Mouse (Mus musculus): ENCODE measurements around the gene Phpt1. TPM values are rescaled to one million over a fixed set of nuclear protein-coding genes. Genes with fewer than 3 reads are reported as not detected.

The Phpt1 gene
- total and polyA plus RNA-seq, 3 experiments = 34.7 to 73.7 TPM; not detected in 1

DNA sequence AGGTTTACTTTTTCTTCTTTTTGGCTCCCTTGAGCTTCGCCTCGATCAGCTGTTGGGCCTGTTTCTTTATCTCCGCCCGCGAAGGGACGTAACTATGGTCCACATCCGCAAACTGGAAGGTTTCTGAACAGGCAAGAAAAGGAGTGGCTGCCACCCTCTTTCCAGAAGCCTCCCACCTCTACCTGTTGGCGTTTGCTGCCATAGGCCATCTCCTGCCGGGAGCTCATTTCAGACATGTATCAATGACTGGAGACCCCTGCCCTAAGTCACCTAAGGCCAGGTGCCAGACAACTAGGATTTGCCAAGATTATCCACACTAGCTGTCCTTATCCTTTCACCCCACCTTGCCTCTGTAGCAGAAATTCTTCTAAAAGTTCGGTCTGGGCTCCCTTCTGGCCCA lies 33.6 kb upstream of the Phpt1 start:
- H3K79me2 ChIP-seq (ENCODE audit: control insufficient read depth, insufficient read depth, low read length, poor library complexity) = peaks cover 28% of the 10 kb centered on the region
- H3K36me3 ChIP-seq (ENCODE audit: control insufficient read depth in 1 of 2, insufficient read depth in 2 of 2, low read length in 2 of 2) = peaks cover 0 to 16% of the 10 kb centered on the region in 2 experiments; a peak in 2 of 4 replicates
- H3K27ac ChIP-seq (ENCODE audit: control insufficient read depth, low read depth, low read length) = peak overlapping the region; percentile 37
- H3K4me3 ChIP-seq (ENCODE audit: control insufficient read depth in 1 of 2, insufficient read depth in 1 of 2, low read depth in 2 of 2, low read length in 2 of 2) = peak overlapping the region; percentile 27 to 37; a peak in 2 of 4 replicates
- no peaks in the 10 kb centered on the region for H3K27me3 ChIP-seq (ENCODE audit: control insufficient read depth in 1 of 2, insufficient read depth in 2 of 2, low read length in 2 of 2)
- peak overlapping the region; percentile 55 for H3K9ac ChIP-seq (ENCODE audit: control insufficient read depth, low read depth, low read length, poor library complexity, severe bottlenecking)
- DNase-seq (ENCODE audit: low read depth, low spot score) = no peak
- TF ChIP-seq ETS1 (IDR thresholded peaks at IDR 0.05; ENCODE audit: low read depth, low read length) (peak; percentile 71; the same call in 1 of the 2 replicates), EP300 (IDR thresholded peaks at IDR 0.05; ENCODE audit: low read depth in 1 of 2, low read length in 2 of 2) (0 out of 4 replicates have a peak, but pooled peaks of 1 of the 2 experiments have one; percentile 1), SIN3A (IDR thresholded peaks at IDR 0.05; ENCODE audit: low read length) (peak; percentile 13; the same call in 1 of the 2 replicates), MYC (IDR thresholded peaks at IDR 0.05; ENCODE audit: low read depth, low read length) (0 out of 2 replicates have a peak, but pooled peaks have one; percentile 0), POLR2A (IDR thresholded peaks at IDR 0.05; ENCODE audit: control insufficient read depth in 1 of 2, insufficient read depth in 1 of 2, low read depth in 1 of 2, low read length in 2 of 2, poor library complexity in 1 of 2) (no peak), E2F4 (IDR thresholded peaks at IDR 0.05; ENCODE audit: borderline replicate concordance, low read depth, low read length) (peak; percentile 3; the same call in 1 of the 2 replicates), CTCF (IDR thresholded peaks at IDR 0.05 in 2 of 3, conservative IDR thresholded peaks at IDR 0.05 in 1 of 3; ENCODE audit: control insufficient read depth in 1 of 3, insufficient read depth in 1 of 3, low read depth in 2 of 3, low read length in 3 of 3, poor library complexity in 1 of 3, severe bottlenecking in 1 of 3) (no peak)
- peaks cover 0 to 18% of the 10 kb centered on the region in 2 experiments; a peak in 3 of 4 replicates for H3K4me1 ChIP-seq (ENCODE audit: control insufficient read depth in 1 of 2, insufficient read depth in 2 of 2, low read length in 2 of 2)
- H3K9me3 ChIP-seq (replicated peaks; ENCODE audit: insufficient read depth, low read length) = no peaks in the 10 kb centered on the region

GRCm38 (mm10) chr2:25607761-25608622 lies 33.0 kb upstream of the Phpt1 start, which contains the start of gene Rabl6:
Gene Rabl6, minus strand, starts transcription at chr2:25608521.
- Histone ChIP-seq H3K4me3 (ENCODE audit: control insufficient read depth in 1 of 2, insufficient read depth in 1 of 2, low read depth in 2 of 2, low read length in 2 of 2) (peak within 1 kb of the TSS; percentile 76 to 99), H3K9ac (ENCODE audit: control insufficient read depth, low read depth, low read length, poor library complexity, severe bottlenecking) (peak within 1 kb of the TSS; percentile 99), H3K36me3 (ENCODE audit: control insufficient read depth in 1 of 2, insufficient read depth in 2 of 2, low read length in 2 of 2) (peaks cover 0 to 16% of the 10 kb centered on the region in 2 experiments; a peak in 2 of 4 replicates), H3K4me1 (ENCODE audit: control insufficient read depth in 1 of 2, insufficient read depth in 2 of 2, low read length in 2 of 2) (peaks cover 0 to 18% of the 10 kb centered on the region in 2 experiments; a peak in 3 of 4 replicates), H3K9me3 (replicated peaks; ENCODE audit: insufficient read depth, low read length) (no peaks in the 10 kb centered on the region), H3K27me3 (ENCODE audit: control insufficient read depth in 1 of 2, insufficient read depth in 2 of 2, low read length in 2 of 2) (no peaks in the 10 kb centered on the region), H3K79me2 (ENCODE audit: control insufficient read depth, insufficient read depth, low read length, poor library complexity) (peaks cover 28% of the 10 kb centered on the region), H3K27ac (ENCODE audit: control insufficient read depth, low read depth, low read length) (peak within 1 kb of the TSS; percentile 63)
- DNase-seq (ENCODE audit: low read depth, low spot score) = peak; percentile 94
- TF ChIP-seq HCFC1 (IDR thresholded peaks at IDR 0.05; ENCODE audit: low read depth, low read length) (peak; percentile 91), SMC3 (IDR thresholded peaks at IDR 0.05; ENCODE audit: low read depth, low read length) (no peak), GATA1 (IDR thresholded peaks at IDR 0.05; ENCODE audit: low read depth, low read length) (no peak), EP300 (IDR thresholded peaks at IDR 0.05; ENCODE audit: low read depth in 1 of 2, low read length in 2 of 2) (peak in 1 of 2 experiments; percentile 25; a peak in 1 of 4 replicates), TBP (IDR thresholded peaks at IDR 0.05; ENCODE audit: low read depth, low read length) (peak; percentile 83), GABPA (IDR thresholded peaks at IDR 0.05; ENCODE audit: low read depth, low read length) (peak; percentile 27; the same call in 1 of the 2 replicates), TCF12 (IDR thresholded peaks at IDR 0.05; ENCODE audit: low read depth, low read length) (peak; percentile 84), MAZ (IDR thresholded peaks at IDR 0.05; ENCODE audit: low read depth, low read length) (peak; percentile 52; the same call in 1 of the 2 replicates), ELF1 (IDR thresholded peaks at IDR 0.05; ENCODE audit: low read depth, low read length) (peak; percentile 51; the same call in 1 of the 2 replicates), NRF1 (IDR thresholded peaks at IDR 0.05; ENCODE audit: insufficient read depth, low read depth, low read length, poor library complexity, severe bottlenecking) (peak; percentile 95), ZMIZ1 (IDR thresholded peaks at IDR 0.05; ENCODE audit: low read depth, low read length) (peak; percentile 90), MYC (IDR thresholded peaks at IDR 0.05; ENCODE audit: low read depth, low read length) (0 out of 2 replicates have a peak, but pooled peaks have one; percentile 64), NELFE (IDR thresholded peaks at IDR 0.05; ENCODE audit: low read depth, low read length) (peak; percentile 93), POLR2AphosphoS5 (IDR thresholded peaks at IDR 0.05; ENCODE audit: borderline replicate concordance, low read depth, low read length) (no peak), ZC3H11A (IDR thresholded peaks at IDR 0.05; ENCODE audit: low read depth, low read length) (no peak), RCOR1 (IDR thresholded peaks at IDR 0.05; ENCODE audit: low read depth, low read length) (no peak), MAX (IDR thresholded peaks at IDR 0.05; ENCODE audit: low read length) (peak; percentile 96), CTCF (IDR thresholded peaks at IDR 0.05 in 2 of 3, conservative IDR thresholded peaks at IDR 0.05 in 1 of 3; ENCODE audit: control insufficient read depth in 1 of 3, insufficient read depth in 1 of 3, low read depth in 2 of 3, low read length in 3 of 3, poor library complexity in 1 of 3, severe bottlenecking in 1 of 3) (no peak), POLR2A (IDR thresholded peaks at IDR 0.05; ENCODE audit: control insufficient read depth in 1 of 2, insufficient read depth in 1 of 2, low read depth in 1 of 2, low read length in 2 of 2, poor library complexity in 1 of 2) (peak; percentile 84 to 95), MEF2A (IDR thresholded peaks at IDR 0.05; ENCODE audit: extremely low read depth, insufficient replicate concordance, low read depth, low read length, poor library complexity, severe bottlenecking) (no peak), KAT2A (conservative IDR thresholded peaks at IDR 0.05; ENCODE audit: low read depth, low read length) (peak; percentile 75; the same call in 1 of the 2 replicates), ZKSCAN1 (IDR thresholded peaks at IDR 0.05; ENCODE audit: low read depth, low read length) (no peak), MYB (IDR thresholded peaks at IDR 0.05; ENCODE audit: low read depth, low read length) (no peak)
